Mouse (Mus musculus) cerebellum, adult 9-11 months (tissue): ENCODE measurements at regions not wholly inside any gene's neighbourhood (a gene's known extent, or its start where the extent isn't known, plus 50 kb on each side); places are given as distances from the start of the nearest gene placed in this dataset.

Experiments
- DNase-seq: peaks from one replicate; pipeline ENCODE4 v3.0.0; 2022

GRCm38 (mm10) chr1:13834860-13835840 lies 2258.0 kb downstream of the 4930444P10Rik start:
- DNase-seq, result no peak

GRCm38 (mm10) chr1:13807786-13808185 lies 2285.3 kb downstream of the 4930444P10Rik start:
- DNase-seq, result no peak

- no peak for DNase-seq
Observed at GRCm38 (mm10) chr1:13800460-13800859, 2292.7 kb downstream of the 4930444P10Rik start.

- no peak for DNase-seq
Observed at GRCm38 (mm10) chr1:13798848-13799247, 2294.3 kb downstream of the 4930444P10Rik start.

- no peak for DNase-seq
Observed at GRCm38 (mm10) chr1:13795196-13795595, 2297.9 kb downstream of the 4930444P10Rik start.

GRCm38 (mm10) chr1:13789318-13790085 lies 2303.6 kb downstream of the 4930444P10Rik start:
- peak; percentile 38 for DNase-seq

- DNase-seq, result no peak
Observed at GRCm38 (mm10) chr1:13787016-13787415, 2306.1 kb downstream of the 4930444P10Rik start.

GRCm38 (mm10) chr1:13784396-13784795 lies 2308.7 kb downstream of the 4930444P10Rik start:
- no peak for DNase-seq

- DNase-seq, result no peak
Observed at GRCm38 (mm10) chr1:13782633-13783032, 2310.5 kb downstream of the 4930444P10Rik start.

GRCm38 (mm10) chr1:13772106-13772505 lies 2321.0 kb downstream of the 4930444P10Rik start:
- no peak for DNase-seq

- DNase-seq, result no peak
Observed at GRCm38 (mm10) chr1:13771014-13771463, 2322.1 kb downstream of the 4930444P10Rik start.

- no peak for DNase-seq
Observed at GRCm38 (mm10) chr1:13752479-13752878, 2338.6 kb downstream of the A830018L16Rik start.

GRCm38 (mm10) chr1:13751381-13751780 lies 2337.5 kb downstream of the A830018L16Rik start:
- DNase-seq, result no peak
